Mouse (Mus musculus): ENCODE data around the gene Sod1.

Sod1 gene

GRCm38 (mm10) chr16:90258950-90259349, 38.4 kb downstream of the Sod1 start:
- no peak for DNase-seq (ENCODE audit: low spot score)

- no peak for DNase-seq (ENCODE audit: low spot score)
Measured at GRCm38 (mm10) chr16:90259623-90260022, 39.1 kb downstream of the Sod1 start.

- no peak for DNase-seq (ENCODE audit: low spot score)
Measured at GRCm38 (mm10) chr16:90260097-90260496, 39.5 kb downstream of the Sod1 start.

- no peak for DNase-seq (ENCODE audit: low spot score)
Measured at GRCm38 (mm10) chr16:90261791-90262190, 41.2 kb downstream of the Sod1 start.

- no peak for DNase-seq (ENCODE audit: low spot score)
Measured at GRCm38 (mm10) chr16:90264021-90264420, 43.5 kb downstream of the Sod1 start.

- peak; percentile 42 for DNase-seq (ENCODE audit: low spot score)
Measured at GRCm38 (mm10) chr16:90265106-90265505, 44.6 kb downstream of the Sod1 start.

- DNase-seq (ENCODE audit: low spot score), result no peak
Measured at GRCm38 (mm10) chr16:90266581-90266980, 46.0 kb downstream of the Sod1 start.

GRCm38 (mm10) chr16:90275521-90275920, 55.0 kb downstream of the Sod1 start:
- DNase-seq (ENCODE audit: low spot score), result no peak
